Comparison of ENCODE assay signal across 9 mouse cellular contexts in the genomic region with DNA sequence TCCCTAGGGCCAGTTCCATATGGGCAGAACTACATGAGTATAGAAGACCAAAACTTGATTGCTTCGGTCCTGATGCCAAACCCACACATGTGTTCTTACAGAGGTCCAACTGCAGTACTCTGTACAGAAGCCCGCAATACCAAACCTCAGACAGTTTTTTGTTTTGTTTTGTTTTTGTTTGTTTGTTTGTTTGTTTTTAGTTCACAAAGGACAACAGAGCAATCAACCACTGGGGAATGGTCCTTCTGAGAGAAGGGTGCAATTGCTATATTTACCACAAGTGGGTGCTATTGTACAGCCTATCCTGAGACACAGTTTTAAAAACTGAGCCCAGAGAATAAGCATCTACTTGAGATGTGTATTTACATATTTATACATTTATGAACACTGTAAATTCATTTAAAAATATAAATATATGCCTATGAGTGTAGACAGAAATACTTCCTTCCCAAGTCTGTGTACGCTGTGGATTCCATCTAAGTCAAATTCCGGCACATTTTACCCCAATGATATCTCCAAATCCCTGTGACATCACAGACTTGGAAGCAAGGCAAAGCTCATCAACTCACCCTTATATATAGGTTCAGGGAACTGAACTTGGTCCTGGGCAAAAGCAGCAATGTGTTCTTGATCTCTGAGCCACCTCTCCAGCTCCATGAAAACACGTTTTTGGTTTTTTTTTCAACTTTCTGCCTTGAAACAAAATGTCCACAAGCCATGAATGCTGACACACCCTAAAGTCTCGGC.
DNase-seq lines count a peak whose midpoint lies in the region; ATAC-seq and TF ChIP-seq lines count a peak whose summit lies in the region.
"Had no signal": no experiment of that assay in that cellular context is flagged by ENCODE, and none has a peak within 500 bp of the region (broad histone marks: within the 10 kb centered on the region; RNA-seq: fewer than 3 reads in every experiment).

No protein-coding gene starts in this region.

- H3K27ac ChIP-seq in lung, embryonic 14.5 days (ENCODE audit: low read depth): no peak overlapping the region
- H3K27ac ChIP-seq in midbrain, embryonic 14.5 days (replicated peaks; ENCODE audit: low read depth, low read length): no peak overlapping the region
- H3K27ac ChIP-seq: embryonic facial prominence, embryonic 13.5 days had no signal

- no peak overlapping the region for H3K9ac ChIP-seq in lung, embryonic 14.5 days
- no peak overlapping the region for H3K9ac ChIP-seq in midbrain, embryonic 14.5 days (replicated peaks; ENCODE audit: low read length)
- H3K9ac ChIP-seq: embryonic facial prominence, embryonic 13.5 days had no signal

- no peaks in the 10 kb centered on the region for H3K36me3 ChIP-seq in lung, embryonic 14.5 days (ENCODE audit: insufficient read depth)
- no peaks in the 10 kb centered on the region for H3K36me3 ChIP-seq in midbrain, embryonic 14.5 days (ENCODE audit: control insufficient read depth, insufficient read depth, low read length)
- H3K36me3 ChIP-seq: embryonic facial prominence, embryonic 13.5 days had no signal

- no peaks in the 10 kb centered on the region for H3K9me3 ChIP-seq in lung, embryonic 14.5 days (ENCODE audit: low read depth, low read length)
- no peaks in the 10 kb centered on the region for H3K9me3 ChIP-seq in midbrain, embryonic 14.5 days (ENCODE audit: control insufficient read depth, low read length)
- H3K9me3 ChIP-seq: embryonic facial prominence, embryonic 13.5 days had no signal

- DNase-seq in cerebellum, adult 9-10 months: peak; percentile 46
- DNase-seq in cerebellum, adult 11 months: no peak
- DNase-seq in lung, embryonic 14.5 days: peak; percentile 70
- no peak for DNase-seq in lung, postnatal 25 days (ENCODE audit: low spot score)
- peak; percentile 45 for DNase-seq in embryo, embryonic 11 days
- peak; percentile 81 for DNase-seq in midbrain, embryonic 14.5 days
- DNase-seq in ovary, adult 18-20 months (ENCODE audit: low spot score): no peak

- no peak for ATAC-seq in lung, embryonic 14.5 days (ENCODE audit: insufficient read depth)
- peak; percentile 43; the same call in 1 of the 2 replicates for ATAC-seq in midbrain, embryonic 14.5 days (ENCODE audit: low FRiP score, low TSS enrichment)
- ATAC-seq in activated CD4-positive, CD25-positive, alpha-beta regulatory T cell, adult 4 months: no peak

- WGBS in lung, embryonic 14.5 days: 57% methylated on average over 6 of the region's 6 CpGs
- WGBS in midbrain, embryonic 14.5 days: 68% methylated on average over 6 of the region's 6 CpGs

- no peaks in the 10 kb centered on the region for H3K4me1 ChIP-seq in lung, embryonic 14.5 days (ENCODE audit: insufficient read depth)
- no peaks in the 10 kb centered on the region for H3K4me1 ChIP-seq in midbrain, embryonic 14.5 days (ENCODE audit: control insufficient read depth, insufficient read depth, low read length)
- H3K4me1 ChIP-seq: embryonic facial prominence, embryonic 13.5 days had no signal

- peak; percentile 80 for TF ChIP-seq CTCF in lung, embryonic 14.5 days (IDR thresholded peaks at IDR 0.05; ENCODE audit: low read depth)

- H3K4me2 ChIP-seq in lung, embryonic 14.5 days: no peak overlapping the region
- H3K4me2 ChIP-seq in midbrain, embryonic 14.5 days (ENCODE audit: low read length): no peak overlapping the region
- H3K4me2 ChIP-seq: embryonic facial prominence, embryonic 13.5 days had no signal

- H3K4me3 ChIP-seq in lung, embryonic 14.5 days (ENCODE audit: low read depth, low read length): no peak overlapping the region
- no peak overlapping the region for H3K4me3 ChIP-seq in midbrain, embryonic 14.5 days (replicated peaks; ENCODE audit: low read depth, low read length)
- H3K4me3 ChIP-seq: embryonic facial prominence, embryonic 13.5 days had no signal

- no peaks in the 10 kb centered on the region for H3K27me3 ChIP-seq in lung, embryonic 14.5 days (ENCODE audit: insufficient read depth, low read length)
- no peaks in the 10 kb centered on the region for H3K27me3 ChIP-seq in midbrain, embryonic 14.5 days (ENCODE audit: control insufficient read depth, insufficient read depth, low read length)
- H3K27me3 ChIP-seq: embryonic facial prominence, embryonic 13.5 days had no signal

Comparison
In these comparisons a context has a peak if more than half of its experiments do, and no peak if none do; other contexts are left out.
1. DNase-seq: peak in cerebellum, adult 9-10 months (single experiment), lung, embryonic 14.5 days (single experiment), embryo, embryonic 11 days (single experiment) and midbrain, embryonic 14.5 days (single experiment); none in cerebellum, adult 11 months (single experiment), lung, postnatal 25 days (single experiment) and ovary, adult 18-20 months (single experiment).